Mouse (Mus musculus) MEL (cell line): Measurements from ENCODE around the gene P4ha1. TPM values are rescaled to one million over a fixed set of nuclear protein-coding genes. Genes with fewer than 3 reads are reported as not detected.
"Not testable (repeated sequence)": the region's sequence is repeated elsewhere in the genome, so short reads cannot be mapped to it uniquely, and the experiment has no call there.

ENCODE experiments used
- DNase-seq: peaks from one replicate; pipeline ENCODE4 v3.0.0; 2011; ENCODE audit warnings: low read depth, low spot score
- H3K27ac ChIP-seq: 2 replicates; pipeline ENCODE4 v1.5.1; 2012; ENCODE audit warnings: low read depth, mild to moderate bottlenecking, control low read depth, low read length, moderate library complexity; ENCODE audit not compliant: control insufficient read depth
- H3K27me3 ChIP-seq, 2 experiments: fragments of 150-350 bp in 1 of 2; sonication (generic) in 1 of 2; 2 replicates each; pipeline ENCODE4 v1.6.1; 2012; ENCODE audit warnings: low read length in 2 of 2, mild to moderate bottlenecking in 2 of 2, improper control_type of control experiment in 1 of 2, moderate library complexity in 1 of 2; ENCODE audit not compliant: insufficient read depth in 2 of 2, control insufficient read depth in 1 of 2
- H3K36me3 ChIP-seq, 2 experiments: 2 replicates each; pipeline ENCODE4 v1.6.1; 2012 to 2014; ENCODE audit warnings: low read length in 2 of 2, improper control_type of control experiment in 1 of 2, inconsistent platforms in 1 of 2, mild to moderate bottlenecking in 1 of 2; ENCODE audit not compliant: insufficient read depth in 2 of 2, control insufficient read depth in 1 of 2
- H3K4me1 ChIP-seq, 2 experiments: fragments of 150-350 bp in 1 of 2; sonication (generic) in 1 of 2; 2 replicates each; pipeline ENCODE4 v1.6.1; 2012; ENCODE audit warnings: low read length in 2 of 2, improper control_type of control experiment in 1 of 2, mild to moderate bottlenecking in 1 of 2; ENCODE audit not compliant: insufficient read depth in 2 of 2, control insufficient read depth in 1 of 2
- H3K4me3 ChIP-seq, 2 experiments: fragments of 150-350 bp in 1 of 2; sonication (generic) in 1 of 2; 2 replicates each; pipeline ENCODE4 v1.5.1; 2012; ENCODE audit warnings: low read depth in 2 of 2, low read length in 2 of 2, mild to moderate bottlenecking in 2 of 2, moderate library complexity in 2 of 2, control low read depth in 1 of 2, improper control_type of control experiment in 1 of 2; ENCODE audit not compliant: control insufficient read depth in 1 of 2, insufficient read depth in 1 of 2
- H3K79me2 ChIP-seq: 2 replicates; pipeline ENCODE4 v1.6.1; 2012; ENCODE audit warnings: mild to moderate bottlenecking, low read length, moderate library complexity; ENCODE audit not compliant: control insufficient read depth, poor library complexity, insufficient read depth
- H3K9ac ChIP-seq: 2 replicates; pipeline ENCODE4 v1.6.1; 2012; ENCODE audit warnings: low read depth, mild to moderate bottlenecking, control low read depth, low read length, moderate library complexity; ENCODE audit not compliant: control insufficient read depth, poor library complexity, severe bottlenecking
- H3K9me3 ChIP-seq: fragments of 150-350 bp; sonication (generic); replicated peaks from 2 replicates; pipeline ENCODE4 v1.6.1; 2012; ENCODE audit warnings: mild to moderate bottlenecking, low read length, improper control_type of control experiment, moderate library complexity; ENCODE audit not compliant: insufficient read depth
- BHLHE40 ChIP-seq: IDR thresholded peaks from 2 replicates; pipeline ENCODE4 v1.6.1; 2012; ENCODE audit warnings: low read depth, mild to moderate bottlenecking, inconsistent platforms, low read length, improper control_type of control experiment, borderline replicate concordance
- ELF1 ChIP-seq: IDR thresholded peaks from 2 replicates; pipeline ENCODE4 v1.6.1; 2014; ENCODE audit warnings: low read depth, mild to moderate bottlenecking, inconsistent platforms, low read length, improper control_type of control experiment, moderate library complexity
- EP300 ChIP-seq, 2 experiments: IDR thresholded peaks; 2 replicates each; pipeline ENCODE4 v1.6.1; 2011; ENCODE audit warnings: improper control_type of control experiment in 2 of 2, low read length in 2 of 2, low read depth in 1 of 2, mild to moderate bottlenecking in 1 of 2
- ETS1 ChIP-seq: IDR thresholded peaks from 2 replicates; pipeline ENCODE4 v1.6.1; 2012; ENCODE audit warnings: low read depth, mild to moderate bottlenecking, inconsistent platforms, low read length, improper control_type of control experiment, moderate library complexity
- GATA1 ChIP-seq: IDR thresholded peaks from 2 replicates; pipeline ENCODE4 v1.6.1; 2011; ENCODE audit warnings: low read depth, low read length, improper control_type of control experiment
- MAFK ChIP-seq: IDR thresholded peaks from 2 replicates; pipeline ENCODE4 v1.6.1; 2011; ENCODE audit warnings: low read depth, mild to moderate bottlenecking, low read length, improper control_type of control experiment, borderline replicate concordance
- MEF2A ChIP-seq: IDR thresholded peaks from 2 replicates; pipeline ENCODE4 v1.6.1; 2014; ENCODE audit warnings: low read depth, mild to moderate bottlenecking, inconsistent platforms, low read length, improper control_type of control experiment; ENCODE audit not compliant: poor library complexity, insufficient replicate concordance, severe bottlenecking; ENCODE audit errors: extremely low read depth
- MYC ChIP-seq: IDR thresholded peaks from 2 replicates; pipeline ENCODE4 v1.6.1; 2011; ENCODE audit warnings: low read depth, mild to moderate bottlenecking, low read length, improper control_type of control experiment, moderate library complexity
- POLR2AphosphoS2 ChIP-seq: IDR thresholded peaks from 2 replicates; pipeline ENCODE4 v1.6.1; 2011; ENCODE audit warnings: low read length, improper control_type of control experiment
- POLR2AphosphoS5 ChIP-seq: IDR thresholded peaks from 2 replicates; pipeline ENCODE4 v1.6.1; 2012; ENCODE audit warnings: low read depth, borderline replicate concordance, mild to moderate bottlenecking, inconsistent platforms, low read length, moderate library complexity, mixed read lengths
- RCOR1 ChIP-seq: IDR thresholded peaks from 2 replicates; pipeline ENCODE4 v1.6.1; 2012; ENCODE audit warnings: low read depth, mild to moderate bottlenecking, inconsistent platforms, low read length, improper control_type of control experiment
- TCF12 ChIP-seq: IDR thresholded peaks from 2 replicates; pipeline ENCODE4 v1.6.1; 2014; ENCODE audit warnings: low read depth, mild to moderate bottlenecking, inconsistent platforms, low read length, improper control_type of control experiment, moderate library complexity
- UBTF ChIP-seq: IDR thresholded peaks from 2 replicates; pipeline ENCODE4 v1.6.1; 2012; ENCODE audit warnings: low read depth, mild to moderate bottlenecking, inconsistent platforms, low read length, improper control_type of control experiment, moderate library complexity, borderline replicate concordance; ENCODE audit not compliant: insufficient read depth
- polyA plus RNA-seq, 2 experiments: library from polyadenylated mRNA; stranded (reverse) in 1 of 2; unstranded in 1 of 2; fragments of >175 nt in 1 of 2; fragments of >200 nt in 1 of 2; gene quantifications; 2 replicates each; pipeline versions ENCODE4 v1.2.1 to v1.2.4; 2012; ENCODE audit warnings: low replicate concordance in 2 of 2, low read depth in 1 of 2; ENCODE audit not compliant: insufficient read length in 2 of 2, insufficient read depth in 1 of 2, missing spikeins in 1 of 2
- total RNA-seq: library from RNA; depleted of rRNA; stranded (reverse); fragments of 300-350 nt; gene quantifications from 2 replicates; pipeline ENCODE4 v1.2.3, GENCODE M21; 2012

Gene P4ha1
- total and polyA plus RNA-seq, 3 experiments: 18.9 to 50.2 TPM; not detected in 1

GRCm38 (mm10) chr10:59391907-59392306, 68.8 kb downstream of the P4ha1 start:
- peaks cover 0 to 14% of the 10 kb centered on the region in 2 experiments; a peak in 3 of 4 replicates for H3K36me3 ChIP-seq
- H3K9me3 ChIP-seq: no peaks in the 10 kb centered on the region
- no peak overlapping the region for H3K4me3 ChIP-seq
- DNase-seq: peak; percentile 56
- H3K9ac ChIP-seq: no peak overlapping the region
- H3K79me2 ChIP-seq: no peaks in the 10 kb centered on the region
- TF ChIP-seq GATA1 (peak; percentile 91), EP300 (IDR thresholded peaks at IDR 0.05; ENCODE audit: low read depth in 1 of 2, low read length in 2 of 2) (peak; percentile 77 to 80), RCOR1 (peak; percentile 80), ELF1 (peak; percentile 35; the same call in 1 of the 2 replicates), POLR2AphosphoS2 (no peak), TCF12 (peak; percentile 63; the same call in 1 of the 2 replicates), MAFK (no peak), ETS1 (peak; percentile 71), MEF2A (no peak)
- peaks cover 8 to 17% of the 10 kb centered on the region in 2 experiments for H3K4me1 ChIP-seq
- H3K27me3 ChIP-seq: no peaks in the 10 kb centered on the region
- H3K27ac ChIP-seq: no peak overlapping the region

DNA sequence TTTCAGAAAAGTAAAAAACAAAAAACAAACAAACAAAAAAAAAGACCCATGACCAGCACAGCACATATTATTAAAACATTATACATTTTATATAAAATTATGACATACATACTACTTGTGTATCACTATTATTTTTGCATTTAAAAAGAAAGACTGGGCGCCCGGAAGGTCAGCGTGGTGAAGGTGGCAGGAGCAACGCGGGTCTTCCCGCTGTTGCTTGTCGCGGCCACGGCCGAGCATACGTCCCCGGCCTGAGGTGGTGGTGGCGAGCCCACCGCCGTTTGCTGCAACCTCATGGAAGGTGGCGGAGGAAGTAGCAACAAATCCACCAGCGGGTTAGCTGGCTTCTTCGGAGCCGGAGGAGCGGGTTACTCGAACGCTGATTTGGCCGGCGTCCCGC, 72.4 kb downstream of the P4ha1 start, which contains the start of gene Gm10273:
Gene Gm10273 (plus strand): TSS at position 172 of the 400 bp plus-strand sequence.
- not testable (repeated sequence) for H3K9me3 ChIP-seq, H3K27ac ChIP-seq, H3K4me3 ChIP-seq, H3K9ac ChIP-seq, H3K79me2 ChIP-seq, DNase-seq, H3K27me3 ChIP-seq
- Histone ChIP-seq H3K36me3 (peaks cover 0 to 14% of the 10 kb centered on the region in 2 experiments; a peak in 2 of 4 replicates), H3K4me1 (peaks cover 8 to 17% of the 10 kb centered on the region in 2 experiments)

- Histone ChIP-seq H3K27ac (no peak within 1 kb of the TSS), H3K27me3 (peaks cover 0 to 2% of the 10 kb centered on the region in 2 experiments; a peak in 3 of 4 replicates), H3K9me3 (no peaks in the 10 kb centered on the region), H3K4me1 (no peaks in the 10 kb centered on the region), H3K4me3 (no peak within 1 kb of the TSS), H3K9ac (no peak within 1 kb of the TSS), H3K36me3 (no peaks in the 10 kb centered on the region)
- DNase-seq: no peak
- no peak for TF ChIP-seq MYC
- no peak for TF ChIP-seq BHLHE40
- TF ChIP-seq TCF12: no peak
- no peak for TF ChIP-seq UBTF
- TF ChIP-seq POLR2AphosphoS5: no peak
- TF ChIP-seq, all 39 proteins: peak for 0
- H3K79me2 ChIP-seq: no peaks in the 10 kb centered on the region
Measured at GRCm38 (mm10) chr10:59402899-59403792, 80.0 kb downstream of the P4ha1 start, which contains the start of gene Pla2g12b. TSS of gene Pla2g12b (plus strand) at chr10:59403660.
